15 mouse cellular contexts compared by ENCODE assay signal in genomic region chr17:23539608-23540007, GRCm38 (mm10). TPM values are rescaled to one million over a fixed set of nuclear protein-coding genes. Genes with fewer than 3 reads are reported as not detected.
"Had no signal": no experiment of that assay in that cellular context is flagged by ENCODE, and none has a peak within 500 bp of the region (broad histone marks: within the 10 kb centered on the region; RNA-seq: fewer than 3 reads in every experiment).

No protein-coding gene starts in this region.

- H3K4me2 ChIP-seq: midbrain, embryonic 13.5 days had no signal

- H3K9me3 ChIP-seq: liver, embryonic 13.5 days; lung, embryonic 15.5 days; megakaryocyte, embryonic 14.5 days; midbrain, embryonic 13.5 days; neural tube, embryonic 12.5 days had no signal

- H3K4me3 ChIP-seq: megakaryocyte, embryonic 14.5 days; midbrain, embryonic 13.5 days; neural tube, embryonic 12.5 days had no signal

- ATAC-seq: intestine, embryonic 16.5 days; liver, postnatal 0 days; midbrain, embryonic 13.5 days had no signal

- DNase-seq: kidney, adult 2 months; kidney, postnatal 36 days; layer of hippocampus, adult 9-11 months; liver, embryonic 13.5 days; liver, postnatal 0 days; lung, postnatal 14 days; right cerebral cortex, postnatal 14 days; thymus, postnatal 14 days had no signal

- H3K36me3 ChIP-seq: liver, embryonic 13.5 days; lung, embryonic 15.5 days; midbrain, embryonic 13.5 days; neural tube, embryonic 12.5 days had no signal

- H3K27ac ChIP-seq: liver, embryonic 13.5 days; lung, embryonic 15.5 days; macrophage; midbrain, embryonic 13.5 days; neural tube, embryonic 12.5 days had no signal

- H3K9ac ChIP-seq: liver, embryonic 13.5 days; liver, postnatal 0 days; lung, embryonic 15.5 days; midbrain, embryonic 13.5 days; neural tube, embryonic 12.5 days had no signal

RNA-seq across cellular contexts. Expression of gene Zfp13, which starts 59.7 kb away (rescaled TPM):
- total RNA-seq: monocyte, adult 5-6 weeks had no signal
